In the genomic region with DNA sequence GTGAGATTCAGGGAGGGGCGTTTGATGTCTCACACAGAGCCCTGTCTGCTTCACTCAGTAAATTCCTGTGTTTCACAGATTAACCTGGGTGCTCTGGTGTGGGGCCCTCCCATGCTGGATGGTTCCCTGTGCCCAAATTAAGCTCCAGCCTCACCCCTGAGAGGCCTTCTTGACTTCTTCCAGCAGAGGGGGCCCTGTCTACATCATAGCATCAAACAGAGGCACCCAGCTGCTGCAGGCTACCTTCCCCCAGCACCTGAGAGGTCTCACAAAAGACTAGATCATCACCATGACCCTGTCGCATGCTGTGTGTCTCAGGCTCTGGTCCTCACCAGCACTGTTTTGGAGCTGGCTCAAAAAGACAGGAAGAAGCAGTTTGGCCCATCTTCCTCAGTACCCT, we compare ENCODE assay signal across 25 mouse cellular contexts. TPM values are rescaled to one million over a fixed set of nuclear protein-coding genes. Genes with fewer than 3 reads are reported as not detected.
DNase-seq lines count a peak whose midpoint lies in the region; ATAC-seq and TF ChIP-seq lines count a peak whose summit lies in the region.
"Had no signal": no experiment of that assay in that cellular context is flagged by ENCODE, and none has a peak within 500 bp of the region (broad histone marks: within the 10 kb centered on the region; RNA-seq: fewer than 3 reads in every experiment).

No protein-coding gene starts in this region.

- H3K4me1 ChIP-seq in hindbrain, postnatal 0 days (ENCODE audit: insufficient read depth, low read length) = peaks cover 2% of the 10 kb centered on the region; the same call in 1 of the 2 replicates
- H3K4me1 ChIP-seq in hindbrain, embryonic 10.5 days (replicated peaks) = peaks cover 27% of the 10 kb centered on the region
- peaks cover 13% of the 10 kb centered on the region for H3K4me1 ChIP-seq in thymus, adult 2 months (replicated peaks; ENCODE audit: control insufficient read depth, insufficient read depth, low read length)
- no peaks in the 10 kb centered on the region for H3K4me1 ChIP-seq in stomach, postnatal 0 days (replicated peaks; ENCODE audit: control insufficient read depth, insufficient read depth)
- peaks cover 17% of the 10 kb centered on the region for H3K4me1 ChIP-seq in heart, embryonic 12.5 days (replicated peaks)

- H3K9ac ChIP-seq in hindbrain, postnatal 0 days (replicated peaks; ENCODE audit: low read length) = no peak overlapping the region
- H3K9ac ChIP-seq in stomach, postnatal 0 days (ENCODE audit: low read length) = no peak overlapping the region
- no peak overlapping the region for H3K9ac ChIP-seq in heart, embryonic 12.5 days
- H3K9ac ChIP-seq: hindbrain, embryonic 15.5 days had no signal

- DNase-seq in CD4-positive, CD25-positive, alpha-beta regulatory T cell, adult 2 months (ENCODE audit: low read depth, low spot score) = peak; percentile 51
- DNase-seq in hindbrain, postnatal 0 days (ENCODE audit: low spot score) = no peak
- no peak for DNase-seq in hindbrain, embryonic 10.5 days (ENCODE audit: low spot score)
- peak; percentile 38 for DNase-seq in thymus, postnatal 0 days (ENCODE audit: low spot score)
- no peak for DNase-seq in thymus, adult 2 months
- DNase-seq in stomach, postnatal 0 days (ENCODE audit: low spot score) = no peak
- DNase-seq: adrenal gland, postnatal 14 days; cerebellum, postnatal 14 days; gastrocnemius, postnatal 10 days; heart, postnatal 10 days; kidney, adult 2 months; kidney, postnatal 25 days; left cerebral cortex, postnatal 4 days; liver; lung, adult 18-20 months; lung, postnatal 36 days; right cerebral cortex, postnatal 25 days had no signal

- H3K9me3 ChIP-seq in hindbrain, postnatal 0 days (ENCODE audit: low read length) = no peaks in the 10 kb centered on the region
- H3K9me3 ChIP-seq in hindbrain, embryonic 10.5 days = no peaks in the 10 kb centered on the region
- H3K9me3 ChIP-seq in stomach, postnatal 0 days (ENCODE audit: control insufficient read depth, low read length) = no peaks in the 10 kb centered on the region
- no peaks in the 10 kb centered on the region for H3K9me3 ChIP-seq in heart, embryonic 12.5 days (replicated peaks)
- H3K9me3 ChIP-seq: forebrain, embryonic 10.5 days; hindbrain, embryonic 15.5 days had no signal

- peak; percentile 34; the same call in 1 of the 2 replicates for TF ChIP-seq CTCF in hindbrain, postnatal 0 days (IDR thresholded peaks at IDR 0.05; ENCODE audit: low read depth)
- no peak for TF ChIP-seq CTCF in thymus, adult 2 months (IDR thresholded peaks at IDR 0.05; ENCODE audit: borderline replicate concordance, control insufficient read depth, extremely low read depth, insufficient read depth, low read length, poor library complexity)
- peak; percentile 43 for TF ChIP-seq CTCF in stomach, postnatal 0 days (IDR thresholded peaks at IDR 0.05; ENCODE audit: low read depth)

- H3K4me2 ChIP-seq in hindbrain, postnatal 0 days (ENCODE audit: low read depth, low read length) = no peak overlapping the region
- no peak overlapping the region for H3K4me2 ChIP-seq in stomach, postnatal 0 days (replicated peaks; ENCODE audit: low read depth)
- H3K4me2 ChIP-seq in heart, embryonic 12.5 days = no peak overlapping the region
- H3K4me2 ChIP-seq: hindbrain, embryonic 15.5 days had no signal

- WGBS in hindbrain, postnatal 0 days = 74% methylated on average over 2 of the region's 2 CpGs
- WGBS in hindbrain, embryonic 10.5 days = 79% methylated on average over 2 of the region's 2 CpGs
- 100% methylated on average over 2 of the region's 2 CpGs for WGBS in thymus, adult 2 months
- WGBS in stomach, postnatal 0 days = 90% methylated on average over 2 of the region's 2 CpGs
- WGBS in heart, embryonic 12.5 days = 77% methylated on average over 2 of the region's 2 CpGs

- peaks cover 7% of the 10 kb centered on the region; the same call in 1 of the 2 replicates for H3K36me3 ChIP-seq in hindbrain, postnatal 0 days (ENCODE audit: insufficient read depth, low read length)
- H3K36me3 ChIP-seq in hindbrain, embryonic 10.5 days = peaks cover 89% of the 10 kb centered on the region
- H3K36me3 ChIP-seq in thymus, adult 2 months (ENCODE audit: control insufficient read depth, insufficient read depth, low read length) = no peaks in the 10 kb centered on the region
- H3K36me3 ChIP-seq in stomach, postnatal 0 days (ENCODE audit: control insufficient read depth, insufficient read depth, low read length) = no peaks in the 10 kb centered on the region
- H3K36me3 ChIP-seq in heart, embryonic 12.5 days = peaks cover 56% of the 10 kb centered on the region

- no peaks in the 10 kb centered on the region for H3K27me3 ChIP-seq in hindbrain, postnatal 0 days (ENCODE audit: insufficient read depth, low read length)
- H3K27me3 ChIP-seq in hindbrain, embryonic 10.5 days (ENCODE audit: insufficient read depth, poor library complexity, severe bottlenecking) = peaks cover 18% of the 10 kb centered on the region
- no peaks in the 10 kb centered on the region for H3K27me3 ChIP-seq in thymus, adult 2 months (ENCODE audit: control insufficient read depth, insufficient read depth, low read length)
- H3K27me3 ChIP-seq in stomach, postnatal 0 days (ENCODE audit: control insufficient read depth, insufficient read depth, low read length) = no peaks in the 10 kb centered on the region
- H3K27me3 ChIP-seq in heart, embryonic 12.5 days (replicated peaks) = no peaks in the 10 kb centered on the region
- H3K27me3 ChIP-seq: hindbrain, embryonic 15.5 days; Patski had no signal

- no peak overlapping the region for H3K27ac ChIP-seq in hindbrain, postnatal 0 days
- no peak overlapping the region for H3K27ac ChIP-seq in hindbrain, embryonic 10.5 days
- no peak overlapping the region for H3K27ac ChIP-seq in thymus, adult 2 months (ENCODE audit: control insufficient read depth, insufficient read depth, low read length)
- H3K27ac ChIP-seq in stomach, postnatal 0 days (replicated peaks) = no peak overlapping the region
- no peak overlapping the region for H3K27ac ChIP-seq in heart, embryonic 12.5 days (ENCODE audit: poor library complexity, severe bottlenecking)
- H3K27ac ChIP-seq: forebrain, embryonic 10.5 days; hindbrain, embryonic 15.5 days; left cerebral cortex, adult 2 months had no signal

- no peak overlapping the region for H3K4me3 ChIP-seq in hindbrain, postnatal 0 days (ENCODE audit: low read length)
- no peak overlapping the region for H3K4me3 ChIP-seq in hindbrain, embryonic 10.5 days
- no peak overlapping the region for H3K4me3 ChIP-seq in thymus, adult 2 months (ENCODE audit: control insufficient read depth, insufficient read depth, low read length)
- H3K4me3 ChIP-seq in stomach, postnatal 0 days (ENCODE audit: low read depth, low read length) = no peak overlapping the region
- H3K4me3 ChIP-seq in heart, embryonic 12.5 days = no peak overlapping the region
- H3K4me3 ChIP-seq: forebrain, embryonic 10.5 days; hindbrain, embryonic 15.5 days; left cerebral cortex, adult 2 months had no signal

- no peak for TF ChIP-seq EP300 in stomach, postnatal 0 days (optimal IDR thresholded peaks at IDR 0.05)

- ATAC-seq in CD4-positive, CD25-positive, alpha-beta regulatory T cell, adult 4 months = no peak
- no peak for ATAC-seq in hindbrain, postnatal 0 days
- no peak for ATAC-seq in stomach, postnatal 0 days (ENCODE audit: low FRiP score, low TSS enrichment)
- ATAC-seq in heart, embryonic 12.5 days (ENCODE audit: insufficient number of reproducible peaks, low FRiP score) = no peak
- ATAC-seq: activated CD4-positive, CD25-positive, alpha-beta regulatory T cell, adult 4 months; midbrain, embryonic 16.5 days; Patski had no signal

- TF ChIP-seq POLR2A in thymus, adult 2 months (IDR thresholded peaks at IDR 0.05; ENCODE audit: control insufficient read depth, extremely low read depth, insufficient read depth, low read length, poor library complexity) = no peak

RNA-seq across cellular contexts. Expression of a gene that starts 25.0 kb away (rescaled TPM):
- polyA plus RNA-seq in CD4-positive, CD25-positive, alpha-beta regulatory T cell, adult 4 months (2017; shearing (Covaris generic)) = 10 to 100 TPM; 48.6 to 70.7 TPM
- 150 and 176 TPM in 2 replicates for total RNA-seq in hindbrain, postnatal 0 days (2014; rRNA removed)
- polyA plus RNA-seq in hindbrain, postnatal 0 days (2015; fragmentation: Nextera tagmentation; extraction: Ambion mirVana) = 49.6 and 66.7 TPM in 2 replicates
- polyA plus RNA-seq in hindbrain, embryonic 10.5 days (2016; fragmentation: Nextera tagmentation; extraction: Ambion mirVana) = 202 and 281 TPM in 2 replicates
- 43.1 and 52.4 TPM in 2 replicates for polyA plus RNA-seq in thymus, postnatal 0 days (2015; fragmentation: Nextera tagmentation; extraction: Ambion mirVana)
- 444 and 462 TPM in 2 replicates for polyA plus RNA-seq in thymus, adult 2 months (2012; rRNA removed)
- polyA plus RNA-seq in stomach, postnatal 0 days (2015; fragmentation: Nextera tagmentation; extraction: Ambion mirVana) = 17.3 and 27.8 TPM in 2 replicates
- 25.2 and 26.7 TPM in 2 replicates for polyA plus RNA-seq in heart, embryonic 12.5 days (2016; fragmentation: Nextera tagmentation; extraction: Ambion mirVana)

Comparison
In these comparisons a context has a peak if more than half of its experiments do, and no peak if none do; other contexts are left out.
1. DNase-seq: peak in CD4-positive, CD25-positive, alpha-beta regulatory T cell, adult 2 months (single experiment) and thymus, postnatal 0 days (single experiment); none in hindbrain, postnatal 0 days (single experiment), hindbrain, embryonic 10.5 days (single experiment), thymus, adult 2 months (single experiment) and stomach, postnatal 0 days (single experiment).